Mouse (Mus musculus): ENCODE results near the gene Dbndd2.

DNA sequence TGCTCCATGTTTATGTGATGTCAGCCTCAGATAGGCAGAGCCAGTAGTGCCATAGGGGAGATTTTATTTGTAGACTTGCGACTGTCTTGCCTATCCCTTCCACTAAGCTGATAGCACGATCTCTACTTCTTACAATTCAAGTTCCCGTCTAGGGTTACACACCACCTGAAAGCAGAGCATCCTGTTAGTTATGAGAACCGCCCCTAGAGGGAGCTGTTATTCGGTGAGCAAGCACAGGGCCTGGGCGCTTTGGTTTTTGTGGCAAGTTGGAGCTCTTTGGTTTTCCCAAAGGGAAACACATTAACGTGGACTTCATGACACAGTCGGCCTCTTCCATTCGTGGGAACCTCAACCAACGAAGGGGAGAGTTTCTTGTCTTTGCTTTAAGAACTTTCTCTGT, 15.7 kb upstream of the Dbndd2 start:
- TF ChIP-seq CTCF (IDR thresholded peaks at IDR 0.05; ENCODE audit: borderline replicate concordance, control insufficient read depth, extremely low read depth, insufficient read depth, low read length, poor library complexity) (no peak), POLR2A (IDR thresholded peaks at IDR 0.05; ENCODE audit: control insufficient read depth, extremely low read depth, insufficient read depth, low read length, poor library complexity) (no peak)

Measured in thymus, adult 2 months (tissue).